Mouse (Mus musculus) MEL (cell line): ENCODE data around the gene Slc10a6. TPM values are rescaled to one million over a fixed set of nuclear protein-coding genes. Genes with fewer than 3 reads are reported as not detected.

ENCODE experiments used
- DNase-seq: peaks from one replicate; pipeline ENCODE4 v3.0.0; 2011; ENCODE audit warnings: low read depth, low spot score
- H3K27ac ChIP-seq: 2 replicates; pipeline ENCODE4 v1.5.1; 2012; ENCODE audit warnings: low read depth, mild to moderate bottlenecking, control low read depth, low read length, moderate library complexity; ENCODE audit not compliant: control insufficient read depth
- H3K27me3 ChIP-seq, 2 experiments: fragments of 150-350 bp in 1 of 2; sonication (generic) in 1 of 2; 2 replicates each; pipeline ENCODE4 v1.6.1; 2012; ENCODE audit warnings: low read length in 2 of 2, mild to moderate bottlenecking in 2 of 2, improper control_type of control experiment in 1 of 2, moderate library complexity in 1 of 2; ENCODE audit not compliant: insufficient read depth in 2 of 2, control insufficient read depth in 1 of 2
- H3K36me3 ChIP-seq, 2 experiments: 2 replicates each; pipeline ENCODE4 v1.6.1; 2012 to 2014; ENCODE audit warnings: low read length in 2 of 2, improper control_type of control experiment in 1 of 2, inconsistent platforms in 1 of 2, mild to moderate bottlenecking in 1 of 2; ENCODE audit not compliant: insufficient read depth in 2 of 2, control insufficient read depth in 1 of 2
- H3K4me1 ChIP-seq, 2 experiments: fragments of 150-350 bp in 1 of 2; sonication (generic) in 1 of 2; 2 replicates each; pipeline ENCODE4 v1.6.1; 2012; ENCODE audit warnings: low read length in 2 of 2, improper control_type of control experiment in 1 of 2, mild to moderate bottlenecking in 1 of 2; ENCODE audit not compliant: insufficient read depth in 2 of 2, control insufficient read depth in 1 of 2
- H3K4me3 ChIP-seq, 2 experiments: fragments of 150-350 bp in 1 of 2; sonication (generic) in 1 of 2; 2 replicates each; pipeline ENCODE4 v1.5.1; 2012; ENCODE audit warnings: low read depth in 2 of 2, low read length in 2 of 2, mild to moderate bottlenecking in 2 of 2, moderate library complexity in 2 of 2, control low read depth in 1 of 2, improper control_type of control experiment in 1 of 2; ENCODE audit not compliant: control insufficient read depth in 1 of 2, insufficient read depth in 1 of 2
- H3K79me2 ChIP-seq: 2 replicates; pipeline ENCODE4 v1.6.1; 2012; ENCODE audit warnings: mild to moderate bottlenecking, low read length, moderate library complexity; ENCODE audit not compliant: control insufficient read depth, poor library complexity, insufficient read depth
- H3K9ac ChIP-seq: 2 replicates; pipeline ENCODE4 v1.6.1; 2012; ENCODE audit warnings: low read depth, mild to moderate bottlenecking, control low read depth, low read length, moderate library complexity; ENCODE audit not compliant: control insufficient read depth, poor library complexity, severe bottlenecking
- H3K9me3 ChIP-seq: fragments of 150-350 bp; sonication (generic); replicated peaks from 2 replicates; pipeline ENCODE4 v1.6.1; 2012; ENCODE audit warnings: mild to moderate bottlenecking, low read length, improper control_type of control experiment, moderate library complexity; ENCODE audit not compliant: insufficient read depth
- E2F4 ChIP-seq: IDR thresholded peaks from 2 replicates; pipeline ENCODE4 v1.6.1; 2011; ENCODE audit warnings: low read depth, low read length, improper control_type of control experiment, borderline replicate concordance
- ELF1 ChIP-seq: IDR thresholded peaks from 2 replicates; pipeline ENCODE4 v1.6.1; 2014; ENCODE audit warnings: low read depth, mild to moderate bottlenecking, inconsistent platforms, low read length, improper control_type of control experiment, moderate library complexity
- EP300 ChIP-seq, 2 experiments: IDR thresholded peaks; 2 replicates each; pipeline ENCODE4 v1.6.1; 2011; ENCODE audit warnings: improper control_type of control experiment in 2 of 2, low read length in 2 of 2, low read depth in 1 of 2, mild to moderate bottlenecking in 1 of 2
- GABPA ChIP-seq: IDR thresholded peaks from 2 replicates; pipeline ENCODE4 v1.6.1; 2012; ENCODE audit warnings: low read depth, mild to moderate bottlenecking, inconsistent platforms, low read length, improper control_type of control experiment, moderate library complexity
- JUND ChIP-seq: IDR thresholded peaks from 2 replicates; pipeline ENCODE4 v1.6.1; 2011; ENCODE audit warnings: low read depth, mild to moderate bottlenecking, improper control_type of control experiment, low read length
- KAT2A ChIP-seq: conservative IDR thresholded peaks from 2 replicates; pipeline ENCODE4 v1.6.1; 2012; ENCODE audit warnings: low read depth, low read length, improper control_type of control experiment, inconsistent platforms
- MAFK ChIP-seq: IDR thresholded peaks from 2 replicates; pipeline ENCODE4 v1.6.1; 2011; ENCODE audit warnings: low read depth, mild to moderate bottlenecking, low read length, improper control_type of control experiment, borderline replicate concordance
- MAX ChIP-seq: IDR thresholded peaks from 2 replicates; pipeline ENCODE4 v1.6.1; 2011; ENCODE audit warnings: low read length, improper control_type of control experiment
- MEF2A ChIP-seq: IDR thresholded peaks from 2 replicates; pipeline ENCODE4 v1.6.1; 2014; ENCODE audit warnings: low read depth, mild to moderate bottlenecking, inconsistent platforms, low read length, improper control_type of control experiment; ENCODE audit not compliant: poor library complexity, insufficient replicate concordance, severe bottlenecking; ENCODE audit errors: extremely low read depth
- MYB ChIP-seq: IDR thresholded peaks from 2 replicates; pipeline ENCODE4 v1.6.1; 2011; ENCODE audit warnings: mild to moderate bottlenecking, low read depth, low read length, improper control_type of control experiment
- MYC ChIP-seq: IDR thresholded peaks from 2 replicates; pipeline ENCODE4 v1.6.1; 2011; ENCODE audit warnings: low read depth, mild to moderate bottlenecking, low read length, improper control_type of control experiment, moderate library complexity
- NELFE ChIP-seq: IDR thresholded peaks from 2 replicates; pipeline ENCODE4 v1.6.1; 2011; ENCODE audit warnings: low read depth, low read length, improper control_type of control experiment
- NRF1 ChIP-seq: IDR thresholded peaks from 2 replicates; pipeline ENCODE4 v1.6.1; 2014; ENCODE audit warnings: low read depth, mild to moderate bottlenecking, inconsistent platforms, low read length, improper control_type of control experiment, moderate library complexity; ENCODE audit not compliant: poor library complexity, insufficient read depth, severe bottlenecking
- POLR2A ChIP-seq, 2 experiments: IDR thresholded peaks; 2 replicates each; pipeline ENCODE4 v1.6.1; 2011 to 2012; ENCODE audit warnings: low read length in 2 of 2, mild to moderate bottlenecking in 2 of 2, control low read depth in 1 of 2, improper control_type of control experiment in 1 of 2, low read depth in 1 of 2, moderate library complexity in 1 of 2; ENCODE audit not compliant: control insufficient read depth in 1 of 2, insufficient read depth in 1 of 2, poor library complexity in 1 of 2
- RAD21 ChIP-seq: IDR thresholded peaks from 2 replicates; pipeline ENCODE4 v1.6.1; 2011; ENCODE audit warnings: mild to moderate bottlenecking, low read depth, low read length, improper control_type of control experiment
- RCOR1 ChIP-seq: IDR thresholded peaks from 2 replicates; pipeline ENCODE4 v1.6.1; 2012; ENCODE audit warnings: low read depth, mild to moderate bottlenecking, inconsistent platforms, low read length, improper control_type of control experiment
- SIN3A ChIP-seq: IDR thresholded peaks from 2 replicates; pipeline ENCODE4 v1.6.1; 2012; ENCODE audit warnings: low read length, improper control_type of control experiment, inconsistent platforms
- TAL1 ChIP-seq: IDR thresholded peaks from 2 replicates; pipeline ENCODE4 v1.6.1; 2012; ENCODE audit warnings: mild to moderate bottlenecking, inconsistent platforms, low read length, moderate library complexity, mixed read lengths
- TCF12 ChIP-seq: IDR thresholded peaks from 2 replicates; pipeline ENCODE4 v1.6.1; 2014; ENCODE audit warnings: low read depth, mild to moderate bottlenecking, inconsistent platforms, low read length, improper control_type of control experiment, moderate library complexity
- USF1 ChIP-seq: IDR thresholded peaks from 2 replicates; pipeline ENCODE4 v1.6.1; 2014; ENCODE audit warnings: low read depth, mild to moderate bottlenecking, inconsistent platforms, low read length, improper control_type of control experiment, moderate library complexity
- USF2 ChIP-seq, 2 experiments: IDR thresholded peaks; 2 replicates each; pipeline ENCODE4 v1.6.1; 2011 to 2012; ENCODE audit warnings: improper control_type of control experiment in 2 of 2, low read length in 2 of 2, borderline replicate concordance in 1 of 2, inconsistent platforms in 1 of 2, low read depth in 1 of 2, mild to moderate bottlenecking in 1 of 2; ENCODE audit not compliant: insufficient read depth in 1 of 2
- ZMIZ1 ChIP-seq: IDR thresholded peaks from 2 replicates; pipeline ENCODE4 v1.6.1; 2012; ENCODE audit warnings: low read depth, mild to moderate bottlenecking, inconsistent platforms, low read length, improper control_type of control experiment, moderate library complexity
- polyA plus RNA-seq, 2 experiments: library from polyadenylated mRNA; stranded (reverse) in 1 of 2; unstranded in 1 of 2; fragments of >175 nt in 1 of 2; fragments of >200 nt in 1 of 2; gene quantifications; 2 replicates each; pipeline versions ENCODE4 v1.2.1 to v1.2.4; 2012; ENCODE audit warnings: low replicate concordance in 2 of 2, low read depth in 1 of 2; ENCODE audit not compliant: insufficient read length in 2 of 2, insufficient read depth in 1 of 2, missing spikeins in 1 of 2
- total RNA-seq: library from RNA; depleted of rRNA; stranded (reverse); fragments of 300-350 nt; gene quantifications from 2 replicates; pipeline ENCODE4 v1.2.3, GENCODE M21; 2012

The Slc10a6 gene
- total and polyA plus RNA-seq, 3 experiments = not detected

DNA sequence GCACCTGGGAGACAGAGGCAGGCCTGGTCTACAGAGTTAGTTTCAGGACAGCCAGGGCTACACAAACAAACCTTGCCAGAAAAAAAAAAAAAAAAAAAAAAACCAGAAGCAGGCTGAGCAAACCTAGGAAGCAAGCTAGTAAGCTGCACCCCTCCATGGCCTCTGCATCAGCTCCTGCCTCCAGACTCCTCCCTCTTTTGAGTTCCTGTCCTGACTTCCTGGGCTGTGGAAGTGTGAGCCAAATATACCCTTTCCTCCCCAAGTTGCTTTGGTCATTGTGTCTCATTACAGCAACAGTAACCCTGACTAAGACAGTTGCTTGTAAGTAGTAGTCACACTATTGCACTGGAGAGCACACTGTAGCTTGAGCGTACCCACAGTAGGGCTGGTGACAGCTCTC is 15.0 kb upstream of the Slc10a6 start:
- Histone ChIP-seq H3K36me3 (no peaks in the 10 kb centered on the region), H3K4me1 (no peaks in the 10 kb centered on the region), H3K4me3 (no peak overlapping the region), H3K9ac (no peak overlapping the region), H3K27ac (no peak overlapping the region), H3K27me3 (peaks cover 0 to 2% of the 10 kb centered on the region in 2 experiments; a peak in 2 of 4 replicates), H3K9me3 (no peaks in the 10 kb centered on the region), H3K79me2 (no peaks in the 10 kb centered on the region)
- no peak for DNase-seq
- TF ChIP-seq SIN3A (no peak), USF1 (no peak), RAD21 (no peak), GABPA (no peak), NRF1 (no peak), ZMIZ1 (no peak), RCOR1 (no peak), ELF1 (no peak), EP300 (IDR thresholded peaks at IDR 0.05; ENCODE audit: low read depth in 1 of 2, low read length in 2 of 2) (no peak), NELFE (no peak), MAX (no peak), MYB (no peak), MEF2A (no peak)

DNA sequence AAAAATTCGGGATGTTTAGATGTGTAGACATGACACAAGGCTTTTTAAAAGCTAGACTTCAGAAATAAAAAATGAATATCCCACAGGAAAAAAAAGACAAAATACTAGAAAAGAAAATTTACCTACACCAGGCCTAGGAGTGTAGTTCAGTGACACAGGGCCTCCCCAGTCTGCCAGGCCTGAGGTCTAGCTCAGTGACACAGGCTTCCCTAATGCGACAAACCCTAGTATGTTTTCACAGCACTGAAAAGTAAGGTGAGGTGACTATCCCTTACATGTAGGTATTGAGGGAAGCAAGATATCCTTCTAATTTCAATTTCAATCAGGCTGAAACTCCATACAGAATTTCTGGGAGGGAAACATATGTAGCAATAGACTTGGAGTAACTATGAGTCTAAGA is 8.0 kb upstream of the Slc10a6 start:
- no peaks in the 10 kb centered on the region for H3K9me3 ChIP-seq
- H3K27me3 ChIP-seq = peaks cover 0 to 2% of the 10 kb centered on the region in 2 experiments; a peak in 1 of 4 replicates
- no peak for TF ChIP-seq JUND
- TF ChIP-seq TAL1 = no peak
- no peak for TF ChIP-seq E2F4
- no peak for TF ChIP-seq USF2 (IDR thresholded peaks at IDR 0.05; ENCODE audit: borderline replicate concordance in 1 of 2, insufficient read depth in 1 of 2, low read depth in 1 of 2, low read length in 2 of 2)
- TF ChIP-seq TCF12 = no peak
- TF ChIP-seq ZMIZ1 = no peak
- no peak for TF ChIP-seq KAT2A
- no peak for TF ChIP-seq MYC
- no peak for TF ChIP-seq MAFK
- no peak for TF ChIP-seq MAX
- no peak for TF ChIP-seq MYB
- TF ChIP-seq POLR2A (IDR thresholded peaks at IDR 0.05; ENCODE audit: control insufficient read depth in 1 of 2, insufficient read depth in 1 of 2, low read depth in 1 of 2, low read length in 2 of 2, poor library complexity in 1 of 2) = no peak
- TF ChIP-seq MEF2A = no peak
- TF ChIP-seq, all 39 proteins: peak for 0
- Histone ChIP-seq H3K27ac (no peak overlapping the region), H3K4me3 (no peak overlapping the region), H3K9ac (no peak overlapping the region), H3K36me3 (no peaks in the 10 kb centered on the region), H3K4me1 (no peaks in the 10 kb centered on the region), H3K79me2 (no peaks in the 10 kb centered on the region)
- DNase-seq = no peak
